Mouse (Mus musculus) fibroblast of lung, adult 2 months (primary cell): Measurements from ENCODE around the gene Farp2.
A peak's percentile ranks its signal among the peaks of the same experiment; 100 is the strongest.
"Not testable (repeated sequence)": the region's sequence is repeated elsewhere in the genome, so short reads cannot be mapped to it uniquely, and the experiment has no call there.

Source experiments
- DNase-seq: peaks from one replicate; pipeline ENCODE4 v3.0.0-alpha.2; 2011; ENCODE audit warnings: low read depth

Farp2 gene

GRCm38 (mm10) chr1:93635091-93635579 lies 123.3 kb downstream of the Farp2 start:
- DNase-seq = no peak

GRCm38 (mm10) chr1:93635580-93636192 lies 123.8 kb downstream of the Farp2 start:
- peak; percentile 98 for DNase-seq

GRCm38 (mm10) chr1:93636211-93636897 lies 124.5 kb downstream of the Farp2 start:
- DNase-seq = peak; percentile 42

GRCm38 (mm10) chr1:93641978-93642377 lies 130.1 kb downstream of the Farp2 start:
- DNase-seq = no peak

GRCm38 (mm10) chr1:93642692-93643091 lies 130.8 kb downstream of the Farp2 start:
- no peak for DNase-seq

- DNase-seq = no peak
These were observed 137.8 kb downstream of the Farp2 start for GRCm38 (mm10) chr1:93649604-93650172.

- DNase-seq = no peak
These were observed 142.4 kb downstream of the Farp2 start for GRCm38 (mm10) chr1:93654275-93654674.

GRCm38 (mm10) chr1:93654798-93655197 lies 142.9 kb downstream of the Farp2 start:
- DNase-seq = no peak

GRCm38 (mm10) chr1:93656325-93657024 lies 144.6 kb downstream of the Farp2 start:
- DNase-seq = no peak

GRCm38 (mm10) chr1:93657025-93657360 lies 145.1 kb downstream of the Farp2 start:
- no peak for DNase-seq

GRCm38 (mm10) chr1:93658559-93658958 lies 146.7 kb downstream of the Farp2 start, which contains the start of gene Stk25:
Gene Stk25, minus strand, starts transcription at chr1:93658659.
- DNase-seq = not testable (repeated sequence)

- no peak for DNase-seq
These were observed 156.0 kb downstream of the Farp2 start for GRCm38 (mm10) chr1:93667760-93668400.

GRCm38 (mm10) chr1:93668791-93669548 lies 157.1 kb downstream of the Farp2 start:
- DNase-seq = peak; percentile 23

- DNase-seq = no peak
These were observed 158.1 kb downstream of the Farp2 start for GRCm38 (mm10) chr1:93669941-93670340.
